Mouse (Mus musculus): ENCODE data around the gene Tmem179. TPM values are rescaled to one million over a fixed set of nuclear protein-coding genes. Genes with fewer than 3 reads are reported as not detected.

The Tmem179 gene
- polyA plus RNA-seq, 1 experiment from 2014 or later: 3.1 TPM

DNA sequence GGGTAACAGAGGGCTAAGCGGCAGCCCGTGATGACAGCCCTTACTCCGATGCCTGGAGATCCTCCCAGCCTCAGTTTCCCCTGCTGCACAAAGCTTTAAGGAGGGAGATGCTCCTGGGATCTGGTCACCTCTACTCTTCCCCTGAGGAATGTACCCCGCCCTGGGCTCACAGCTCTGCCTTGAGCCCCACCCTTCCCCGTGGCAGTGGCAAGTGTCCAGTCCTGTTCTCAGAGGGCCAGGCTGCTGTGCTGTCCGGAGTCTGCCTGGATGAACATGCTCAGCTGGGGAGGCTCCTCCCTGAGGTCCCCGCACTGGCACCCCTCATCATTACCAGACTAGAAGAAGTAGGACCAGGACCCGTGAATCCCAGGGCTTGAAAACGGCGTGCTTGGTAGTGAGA, 49.2 kb downstream of the Tmem179 start:
- WGBS: 79% methylated on average over 10 of the region's 10 CpGs
- Histone ChIP-seq H3K27ac (ENCODE audit: low read depth) (no peak overlapping the region), H3K4me3 (ENCODE audit: low read depth, low read length) (no peak overlapping the region), H3K9me3 (ENCODE audit: control insufficient read depth, low read length) (no peaks in the 10 kb centered on the region), H3K4me2 (ENCODE audit: low read length) (no peak overlapping the region), H3K27me3 (replicated peaks; ENCODE audit: control insufficient read depth, insufficient read depth, low read length) (0 out of 2 replicates have a peak, but pooled peaks cover 5% of the 10 kb centered on the region), H3K4me1 (replicated peaks; ENCODE audit: control insufficient read depth, insufficient read depth, low read length) (no peaks in the 10 kb centered on the region), H3K9ac (ENCODE audit: low read length) (no peak overlapping the region), H3K36me3 (ENCODE audit: control insufficient read depth, insufficient read depth, low read length) (no peaks in the 10 kb centered on the region)
- ATAC-seq (replicated peaks; ENCODE audit: low FRiP score, low TSS enrichment, low read depth) (no peak), DNase-seq (ENCODE audit: low spot score) (no peak)

DNA sequence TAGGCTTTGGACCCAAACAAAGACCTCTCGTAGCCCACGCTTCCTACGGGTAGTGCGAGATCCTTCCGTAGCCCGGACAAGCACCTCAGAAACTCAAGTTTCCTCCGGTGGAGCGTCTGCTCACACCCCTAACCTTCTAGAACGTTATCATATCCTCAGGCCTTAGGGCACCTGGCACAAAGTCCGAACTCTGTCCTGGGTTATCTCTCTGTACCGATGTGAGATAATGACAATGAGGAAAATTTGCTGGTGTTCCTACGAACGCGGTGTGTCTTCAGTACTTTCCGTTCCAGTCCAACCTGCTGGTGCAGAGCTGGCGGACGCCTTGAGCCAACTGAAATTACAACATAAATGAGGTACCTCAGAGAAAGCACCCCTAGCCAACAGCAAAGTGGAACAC, 50.6 kb downstream of the Tmem179 start:
- 85% methylated on average over 17 of the region's 17 CpGs for WGBS
- no peak overlapping the region for H3K4me3 ChIP-seq (ENCODE audit: low read depth, low read length)
- no peak overlapping the region for H3K27ac ChIP-seq (ENCODE audit: low read depth)
- DNase-seq (ENCODE audit: low spot score): no peak
- no peaks in the 10 kb centered on the region for H3K4me1 ChIP-seq (replicated peaks; ENCODE audit: control insufficient read depth, insufficient read depth, low read length)
- H3K9me3 ChIP-seq (ENCODE audit: control insufficient read depth, low read length): no peaks in the 10 kb centered on the region
- H3K36me3 ChIP-seq (ENCODE audit: control insufficient read depth, insufficient read depth, low read length): no peaks in the 10 kb centered on the region
- H3K9ac ChIP-seq (ENCODE audit: low read length): no peak overlapping the region
- H3K27me3 ChIP-seq (replicated peaks; ENCODE audit: control insufficient read depth, insufficient read depth, low read length): 0 out of 2 replicates have a peak, but pooled peaks cover 2% of the 10 kb centered on the region
- ATAC-seq (replicated peaks; ENCODE audit: low FRiP score, low TSS enrichment, low read depth): no peak
- H3K4me2 ChIP-seq (ENCODE audit: low read length): no peak overlapping the region

DNA sequence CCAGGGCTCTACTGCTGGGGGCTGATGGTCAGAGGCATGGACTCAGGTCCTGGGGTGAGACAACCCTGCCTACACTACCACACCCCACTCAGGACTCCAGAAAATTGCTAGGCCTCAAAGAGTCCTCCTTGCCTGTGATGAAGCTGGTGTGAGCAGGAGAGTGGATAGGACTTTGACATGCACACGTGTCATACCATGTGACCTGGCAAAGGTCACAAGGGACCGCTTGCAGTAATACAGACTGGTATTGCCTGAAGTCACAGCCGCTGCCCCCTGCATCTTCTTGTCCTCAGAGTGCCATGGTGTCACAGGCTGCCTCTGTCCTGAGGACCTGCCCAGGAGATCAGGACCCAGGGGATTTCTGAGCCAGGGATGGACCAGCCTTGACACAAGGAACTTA, 52.0 kb downstream of the Tmem179 start:
- Histone ChIP-seq H3K36me3 (ENCODE audit: control insufficient read depth, insufficient read depth, low read length) (no peaks in the 10 kb centered on the region), H3K27me3 (replicated peaks; ENCODE audit: control insufficient read depth, insufficient read depth, low read length) (no peaks in the 10 kb centered on the region), H3K4me2 (ENCODE audit: low read length) (no peak overlapping the region), H3K9me3 (ENCODE audit: control insufficient read depth, low read length) (no peaks in the 10 kb centered on the region), H3K4me1 (replicated peaks; ENCODE audit: control insufficient read depth, insufficient read depth, low read length) (no peaks in the 10 kb centered on the region), H3K4me3 (ENCODE audit: low read depth, low read length) (no peak overlapping the region), H3K27ac (ENCODE audit: low read depth) (no peak overlapping the region), H3K9ac (ENCODE audit: low read length) (no peak overlapping the region)
- ATAC-seq (replicated peaks; ENCODE audit: low FRiP score, low TSS enrichment, low read depth) (no peak), DNase-seq (ENCODE audit: low spot score) (no peak)
- WGBS: 84% methylated on average over 3 of the region's 3 CpGs

DNA sequence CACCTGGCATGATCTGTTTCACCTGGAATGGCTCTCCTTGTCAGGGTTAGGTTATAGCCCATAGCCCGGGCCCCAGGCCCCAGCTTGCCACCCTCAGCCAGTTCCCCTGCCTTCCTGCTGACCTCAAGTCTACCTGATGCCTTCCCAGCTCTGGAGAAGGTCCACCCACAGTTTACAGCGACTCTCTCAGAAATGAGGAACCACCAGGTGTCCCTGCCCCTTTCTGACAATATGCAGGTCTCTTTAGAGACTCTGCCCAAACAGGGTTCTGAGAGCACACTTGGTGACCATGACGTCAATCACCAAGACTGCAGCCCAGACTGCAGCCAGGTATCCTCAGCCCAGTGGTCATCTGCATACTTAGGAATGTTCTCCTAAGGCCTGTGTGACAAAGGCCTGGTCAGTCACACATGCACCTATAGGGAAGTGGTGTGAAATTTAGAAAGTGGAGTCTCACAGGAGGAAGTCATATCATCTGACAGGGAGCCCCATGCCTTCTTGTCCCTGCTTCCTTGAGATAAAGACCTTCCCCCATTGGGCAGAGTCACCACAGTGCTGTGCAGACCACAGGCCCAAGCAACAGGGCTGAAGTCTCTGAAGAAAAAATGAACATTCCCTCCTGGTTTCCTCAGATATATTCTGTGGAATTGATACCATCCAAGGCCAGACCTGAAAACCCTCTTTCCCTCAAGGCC, 52.6 kb downstream of the Tmem179 start:
- H3K9me3 ChIP-seq (ENCODE audit: control insufficient read depth, low read length): no peaks in the 10 kb centered on the region
- no peaks in the 10 kb centered on the region for H3K4me1 ChIP-seq (replicated peaks; ENCODE audit: control insufficient read depth, insufficient read depth, low read length)
- 93% methylated on average over 3 of the region's 3 CpGs for WGBS
- ATAC-seq (replicated peaks; ENCODE audit: low FRiP score, low TSS enrichment, low read depth) (no peak), DNase-seq (ENCODE audit: low spot score) (no peak)
- H3K27ac ChIP-seq (ENCODE audit: low read depth): no peak overlapping the region
- H3K36me3 ChIP-seq (ENCODE audit: control insufficient read depth, insufficient read depth, low read length): no peaks in the 10 kb centered on the region
- no peak overlapping the region for H3K9ac ChIP-seq (ENCODE audit: low read length)
- H3K4me3 ChIP-seq (ENCODE audit: low read depth, low read length): no peak overlapping the region
- no peaks in the 10 kb centered on the region for H3K27me3 ChIP-seq (replicated peaks; ENCODE audit: control insufficient read depth, insufficient read depth, low read length)
- H3K4me2 ChIP-seq (ENCODE audit: low read length): no peak overlapping the region

DNA sequence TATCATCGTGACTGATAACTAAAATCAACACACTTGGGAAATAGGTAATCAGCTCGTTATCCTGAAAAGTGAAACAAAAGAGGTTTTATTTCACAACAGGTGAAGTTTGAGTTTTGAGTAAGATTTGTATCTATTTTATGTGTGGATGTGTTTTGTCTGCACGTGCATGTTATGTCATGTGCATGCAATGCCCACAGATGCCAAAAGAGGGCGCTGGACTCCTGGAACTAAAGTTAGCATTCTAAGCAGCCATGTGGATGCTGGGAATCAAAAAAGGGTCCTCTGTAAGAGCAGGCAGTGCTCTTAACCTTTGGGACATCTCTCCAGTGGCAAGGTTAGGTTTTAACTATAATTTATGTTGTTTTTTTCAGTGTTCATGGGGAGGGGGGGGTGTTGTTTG, 53.3 kb downstream of the Tmem179 start:
- Histone ChIP-seq H3K4me3 (ENCODE audit: low read depth, low read length) (no peak overlapping the region), H3K9ac (ENCODE audit: low read length) (no peak overlapping the region), H3K4me1 (replicated peaks; ENCODE audit: control insufficient read depth, insufficient read depth, low read length) (no peaks in the 10 kb centered on the region), H3K9me3 (ENCODE audit: control insufficient read depth, low read length) (no peaks in the 10 kb centered on the region), H3K27me3 (replicated peaks; ENCODE audit: control insufficient read depth, insufficient read depth, low read length) (no peaks in the 10 kb centered on the region), H3K4me2 (ENCODE audit: low read length) (no peak overlapping the region), H3K36me3 (ENCODE audit: control insufficient read depth, insufficient read depth, low read length) (no peaks in the 10 kb centered on the region), H3K27ac (ENCODE audit: low read depth) (no peak overlapping the region)
- DNase-seq (ENCODE audit: low spot score) (no peak), ATAC-seq (replicated peaks; ENCODE audit: low FRiP score, low TSS enrichment, low read depth) (no peak)
- 70% methylated on average over 4 of the region's 4 CpGs for WGBS

DNA sequence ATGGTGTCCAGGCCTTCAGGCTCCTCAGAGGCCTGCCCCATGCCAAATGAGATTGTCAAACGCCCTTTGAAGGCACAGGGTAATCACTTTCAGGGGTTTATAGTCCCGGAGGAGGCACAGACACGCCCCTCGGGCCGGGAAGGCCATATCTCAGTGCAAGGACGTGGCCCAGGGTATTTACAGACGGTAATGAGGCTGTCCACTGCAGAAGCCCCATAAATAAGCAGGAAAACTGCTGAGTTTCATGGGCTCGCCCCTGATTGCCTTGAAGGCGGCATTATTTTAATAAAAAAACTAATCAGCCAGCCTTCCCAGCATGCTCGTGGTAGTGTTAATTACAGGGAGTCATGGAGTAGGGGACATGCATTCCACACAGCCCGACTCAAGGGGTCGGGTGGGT, 54.1 kb downstream of the Tmem179 start:
- DNase-seq (ENCODE audit: low spot score) (no peak), ATAC-seq (replicated peaks; ENCODE audit: low FRiP score, low TSS enrichment, low read depth) (no peak)
- Histone ChIP-seq H3K36me3 (ENCODE audit: control insufficient read depth, insufficient read depth, low read length) (no peaks in the 10 kb centered on the region), H3K27ac (ENCODE audit: low read depth) (no peak overlapping the region), H3K4me2 (ENCODE audit: low read length) (no peak overlapping the region), H3K27me3 (replicated peaks; ENCODE audit: control insufficient read depth, insufficient read depth, low read length) (no peaks in the 10 kb centered on the region), H3K9ac (ENCODE audit: low read length) (no peak overlapping the region), H3K4me3 (ENCODE audit: low read depth, low read length) (no peak overlapping the region), H3K4me1 (replicated peaks; ENCODE audit: control insufficient read depth, insufficient read depth, low read length) (no peaks in the 10 kb centered on the region), H3K9me3 (ENCODE audit: control insufficient read depth, low read length) (no peaks in the 10 kb centered on the region)
- 34% methylated on average over 12 of the region's 12 CpGs for WGBS

DNA sequence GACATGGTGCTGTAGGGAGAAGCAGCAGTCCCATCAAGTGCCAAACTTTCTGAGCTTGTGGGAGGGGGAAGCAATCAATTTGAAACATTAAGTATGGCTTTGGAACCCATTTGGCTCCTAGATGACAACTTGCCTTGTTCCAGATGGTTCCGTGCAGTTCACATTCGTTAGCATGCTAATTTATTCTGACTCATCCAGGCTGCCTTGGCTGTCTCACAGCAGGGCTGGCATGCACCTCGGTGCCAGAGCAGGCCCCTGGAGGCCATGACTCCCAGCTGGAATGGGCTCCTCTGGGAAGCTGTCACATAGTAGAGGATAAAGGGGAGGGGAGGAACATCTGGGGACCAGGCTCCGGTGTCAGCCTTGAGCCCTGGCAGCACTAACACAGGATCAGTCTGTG, 58.7 kb downstream of the Tmem179 start:
- ATAC-seq (replicated peaks; ENCODE audit: low FRiP score, low TSS enrichment, low read depth) (no peak), DNase-seq (ENCODE audit: low spot score) (no peak)
- Histone ChIP-seq H3K9ac (ENCODE audit: low read length) (no peak overlapping the region), H3K27me3 (replicated peaks; ENCODE audit: control insufficient read depth, insufficient read depth, low read length) (no peaks in the 10 kb centered on the region), H3K4me2 (ENCODE audit: low read length) (no peak overlapping the region), H3K4me3 (ENCODE audit: low read depth, low read length) (no peak overlapping the region), H3K27ac (ENCODE audit: low read depth) (no peak overlapping the region), H3K4me1 (replicated peaks; ENCODE audit: control insufficient read depth, insufficient read depth, low read length) (no peaks in the 10 kb centered on the region), H3K9me3 (ENCODE audit: control insufficient read depth, low read length) (no peaks in the 10 kb centered on the region), H3K36me3 (ENCODE audit: control insufficient read depth, insufficient read depth, low read length) (no peaks in the 10 kb centered on the region)
- 60% methylated on average over 4 of the region's 4 CpGs for WGBS

DNA sequence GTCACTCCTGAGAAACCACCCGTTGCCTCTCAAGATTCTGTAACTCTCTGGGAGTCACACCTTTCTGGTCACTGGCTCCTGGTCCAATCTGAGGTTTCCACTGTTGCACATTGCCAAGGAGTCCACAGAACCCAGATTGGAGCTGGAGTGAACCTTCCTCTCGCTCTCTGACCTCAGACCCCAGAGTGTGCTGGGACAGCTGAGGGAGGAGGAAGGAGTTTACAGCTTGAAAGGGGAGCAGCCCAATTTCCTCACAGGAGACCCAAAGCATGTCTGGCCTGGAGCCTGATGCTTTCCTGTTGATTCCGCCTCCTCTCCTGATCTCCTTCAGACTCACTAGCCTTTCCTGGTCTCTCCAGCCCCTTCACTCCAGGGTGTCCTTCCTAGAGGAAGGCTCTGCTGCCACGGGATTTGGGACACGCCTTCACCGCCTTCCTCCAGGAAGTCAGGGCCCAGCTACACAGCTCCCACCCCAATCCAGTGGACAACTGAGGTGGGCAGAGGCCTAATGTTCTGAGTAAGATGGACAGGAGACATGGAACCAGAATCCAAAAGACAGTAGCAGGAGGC, 60.3 kb downstream of the Tmem179 start:
- ATAC-seq (replicated peaks; ENCODE audit: low FRiP score, low TSS enrichment, low read depth) (no peak), DNase-seq (ENCODE audit: low spot score) (no peak)
- Histone ChIP-seq H3K27ac (ENCODE audit: low read depth) (no peak overlapping the region), H3K27me3 (replicated peaks; ENCODE audit: control insufficient read depth, insufficient read depth, low read length) (no peaks in the 10 kb centered on the region), H3K9ac (ENCODE audit: low read length) (no peak overlapping the region), H3K36me3 (ENCODE audit: control insufficient read depth, insufficient read depth, low read length) (no peaks in the 10 kb centered on the region), H3K9me3 (ENCODE audit: control insufficient read depth, low read length) (no peaks in the 10 kb centered on the region), H3K4me3 (ENCODE audit: low read depth, low read length) (no peak overlapping the region), H3K4me1 (replicated peaks; ENCODE audit: control insufficient read depth, insufficient read depth, low read length) (no peaks in the 10 kb centered on the region), H3K4me2 (ENCODE audit: low read length) (no peak overlapping the region)
- WGBS: 71% methylated on average over 6 of the region's 6 CpGs

DNA sequence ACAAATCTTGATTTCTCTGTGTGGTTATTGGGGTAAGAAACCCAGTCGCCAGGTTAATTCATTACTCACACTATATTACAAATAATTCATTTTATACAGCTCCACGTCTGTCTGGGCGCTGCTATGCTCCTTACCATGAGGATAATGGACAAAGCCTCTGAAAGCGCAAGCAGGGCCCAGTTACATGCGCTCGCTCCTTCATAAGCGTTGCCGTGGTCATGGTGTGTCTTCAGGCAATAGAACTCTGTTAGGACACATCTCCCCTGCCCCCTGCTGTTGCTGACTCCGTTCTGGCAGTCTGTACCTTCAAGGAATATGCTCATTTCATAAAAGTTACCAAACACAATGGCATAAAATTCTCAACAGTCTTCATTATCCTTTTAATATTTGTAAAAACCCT, 64.7 kb downstream of the Tmem179 start:
- peaks cover 11% of the 10 kb centered on the region; the same call in 1 of the 2 replicates for H3K4me1 ChIP-seq (replicated peaks; ENCODE audit: control insufficient read depth, insufficient read depth, low read length)
- no peak overlapping the region for H3K4me3 ChIP-seq (ENCODE audit: low read depth, low read length)
- ATAC-seq (replicated peaks; ENCODE audit: low FRiP score, low TSS enrichment, low read depth): no peak
- WGBS: 92% methylated on average over 9 of the region's 9 CpGs
- H3K27me3 ChIP-seq (replicated peaks; ENCODE audit: control insufficient read depth, insufficient read depth, low read length): no peaks in the 10 kb centered on the region
- no peak overlapping the region for H3K9ac ChIP-seq (ENCODE audit: low read length)
- H3K36me3 ChIP-seq (ENCODE audit: control insufficient read depth, insufficient read depth, low read length): no peaks in the 10 kb centered on the region
- peaks cover 3% of the 10 kb centered on the region; the same call in 1 of the 2 replicates for H3K9me3 ChIP-seq (ENCODE audit: control insufficient read depth, low read length)
- DNase-seq (ENCODE audit: low spot score): no peak
- no peak overlapping the region for H3K27ac ChIP-seq (ENCODE audit: low read depth)
- H3K4me2 ChIP-seq (ENCODE audit: low read length): no peak overlapping the region
